Mouse (Mus musculus) hematopoietic multipotent progenitor cell, adult 10-12 weeks (in vitro differentiated cells): ENCODE measurements around the gene Nudt3. TPM values are rescaled to one million over a fixed set of nuclear protein-coding genes. Genes with fewer than 3 reads are reported as not detected.

Experiments used
- polyA plus RNA-seq: library from polyadenylated mRNA; stranded (reverse); fragments of >175 nt; gene quantifications from 2 replicates; pipeline ENCODE4 v1.2.3, GENCODE M21; 2012; ENCODE audit warnings: low replicate concordance

The Nudt3 gene
- 85.6 and 145 TPM in 2 replicates for polyA plus RNA-seq

GRCm38 (mm10) chr17:27623360-27624326 is at the start of gene Nudt3:
TSS of gene Nudt3 (minus strand) at chr17:27623495.

GRCm38 (mm10) chr17:27655089-27656010 is 32.1 kb upstream of the Nudt3 start, which contains the start of gene Pacsin1:
TSS of gene Pacsin1 (plus strand) at chr17:27655509.

GRCm38 (mm10) chr17:27636132-27637020 is 13.1 kb upstream of the Nudt3 start, which contains the start of gene Rps10:
TSS of gene Rps10 (minus strand) at chr17:27636669.

GRCm38 (mm10) chr17:27634871-27635574 is 11.7 kb upstream of the Nudt3 start, which contains the start of gene RPS10-NUDT3:
TSS of gene RPS10-NUDT3 (minus strand) at chr17:27635222.

GRCm38 (mm10) chr17:27565163-27565941 is 57.9 kb downstream of the Nudt3 start, which contains the start of gene AI413582:
TSS of gene AI413582 (minus strand) at chr17:27565756.

GRCm38 (mm10) chr17:27556315-27557011 is 66.8 kb downstream of the Nudt3 start, which contains the start of gene Hmga1:
TSS of gene Hmga1 (plus strand) at chr17:27556497.

Other genes with a start within 250 kb of the Nudt3 start
- gene Grm4, start 102.1 kb downstream of the Nudt3 start, polyA plus RNA-seq: 0.52 and 0.98 TPM in 2 replicates
- gene Hmga1, start 67.0 kb downstream of the Nudt3 start, polyA plus RNA-seq: 179 and 599 TPM in 2 replicates
- 184 and 225 TPM in 2 replicates for gene AI413582, start 57.7 kb downstream of the Nudt3 start, polyA plus RNA-seq
- gene RPS10-NUDT3, start 11.7 kb upstream of the Nudt3 start, polyA plus RNA-seq: not detected in 2 replicates
- gene Rps10, start 13.2 kb upstream of the Nudt3 start, polyA plus RNA-seq: 1,585 and 3,956 TPM in 2 replicates
- 56.1 and 98.6 TPM in 2 replicates for gene Pacsin1, start 32.0 kb upstream of the Nudt3 start, polyA plus RNA-seq
- gene Spdef, start 105.5 kb upstream of the Nudt3 start, polyA plus RNA-seq: not detected in 2 replicates
- 56.6 and 64.9 TPM in 2 replicates for gene D17Wsu92e, start 197.2 kb upstream of the Nudt3 start, polyA plus RNA-seq
- 207 and 370 TPM in 2 replicates for gene Snrpc, start 214.7 kb upstream of the Nudt3 start, polyA plus RNA-seq
- gene Uhrf1bp1, start 232.9 kb upstream of the Nudt3 start, polyA plus RNA-seq: 2.9 and 11.9 TPM in 2 replicates